Mouse (Mus musculus) colon, adult 2 months (tissue): Measurements from ENCODE around the gene Taf8. TPM values are rescaled to one million over a fixed set of nuclear protein-coding genes. Genes with fewer than 3 reads are reported as not detected.

Experiments used
- polyA plus RNA-seq: library from polyadenylated mRNA; depleted of rRNA; stranded (reverse); fragments of >200 nt; gene quantifications from 2 replicates; pipeline ENCODE4 v1.2.3, GENCODE M21; 2012; rRNA removed

The Taf8 gene
- polyA plus RNA-seq = 15.2 and 17.2 TPM in 2 replicates

GRCm38 (mm10) chr17:47501946-47502706 is at the start of gene Taf8:
Taf8 (minus strand) TSS chr17:47502292.

GRCm38 (mm10) chr17:47504941-47505346 is 2.9 kb upstream of the Taf8 start, which contains the start of gene Ccnd3:
Ccnd3 (plus strand) TSS chr17:47505051.

GRCm38 (mm10) chr17:47436907-47437547 is 65.1 kb downstream of the Taf8 start, which contains the start of gene 1700001C19Rik:
1700001C19Rik (minus strand) TSS chr17:47437376.

DNA sequence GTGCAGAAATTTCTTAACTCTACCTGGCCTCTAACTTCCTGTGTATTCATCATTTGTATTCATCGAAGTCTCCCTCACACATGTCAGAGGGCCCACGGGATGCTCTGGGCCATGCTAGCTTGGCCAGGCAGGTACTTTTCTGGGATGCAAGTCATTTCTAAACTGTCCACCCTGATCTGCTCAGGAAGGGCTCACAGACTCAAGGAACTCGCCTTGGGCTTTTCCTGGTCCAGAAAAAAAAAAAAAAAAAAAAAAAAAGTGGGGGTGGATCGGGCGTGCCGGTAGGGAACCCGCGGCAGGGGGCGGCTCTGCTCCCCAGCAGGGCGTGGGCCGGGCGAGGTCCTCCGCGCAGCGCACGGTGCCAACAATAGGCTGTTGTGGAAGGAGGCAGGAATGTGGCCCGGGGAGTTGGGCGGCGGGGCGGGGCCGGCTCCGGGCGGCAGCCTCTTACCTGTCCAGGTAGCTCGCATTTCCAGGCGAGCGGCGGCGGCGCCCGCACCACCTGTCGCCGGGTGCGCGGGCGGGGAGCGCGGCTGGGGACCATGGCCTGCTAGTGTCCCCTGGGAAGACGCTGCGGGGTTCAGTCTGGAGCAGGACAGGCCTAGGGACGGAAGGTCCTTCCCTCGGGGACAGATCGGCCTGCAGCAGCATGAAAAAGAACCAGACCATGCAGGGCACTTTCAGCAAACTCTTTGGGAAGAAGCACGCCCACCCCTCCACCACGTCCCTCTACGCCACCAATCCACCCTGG is 65.8 kb downstream of the Taf8 start, which contains the start of gene AI661453:
Gene AI661453, plus strand, starts transcription at position 460 of the 751 bp plus-strand sequence.

Other genes starting within 250 kb of the Taf8 start
- 19.3 and 22.7 TPM in 2 replicates for gene Mrps10, start 133.4 kb downstream of the Taf8 start, polyA plus RNA-seq
- gene Guca1b, start 116.9 kb downstream of the Taf8 start, polyA plus RNA-seq = 1.3 and 1.6 TPM in 2 replicates
- gene Guca1a, start 101.7 kb downstream of the Taf8 start, polyA plus RNA-seq = 4.0 and 4.8 TPM in 2 replicates
- gene AI661453, start 65.7 kb downstream of the Taf8 start, polyA plus RNA-seq = 9.9 and 13.6 TPM in 2 replicates
- 0.13 and 0.22 TPM in 2 replicates for gene 1700001C19Rik, start 64.9 kb downstream of the Taf8 start, polyA plus RNA-seq
- gene Ccnd3, start 2.8 kb upstream of the Taf8 start, polyA plus RNA-seq = 124 and 129 TPM in 2 replicates
- gene Bysl, start 109.2 kb upstream of the Taf8 start, polyA plus RNA-seq = 8.1 and 8.4 TPM in 2 replicates
- gene Med20, start 109.3 kb upstream of the Taf8 start, polyA plus RNA-seq = 16.6 and 19.9 TPM in 2 replicates
- gene Gm20517, start 109.3 kb upstream of the Taf8 start, polyA plus RNA-seq = 0.73 and 0.74 TPM in 2 replicates
- 8.9 and 11.0 TPM in 2 replicates for gene Usp49, start 128.4 kb upstream of the Taf8 start, polyA plus RNA-seq
- 75.5 and 81.0 TPM in 2 replicates for gene Tomm6, start 186.1 kb upstream of the Taf8 start, polyA plus RNA-seq
- gene Frs3, start 186.7 kb upstream of the Taf8 start, polyA plus RNA-seq = 13.0 and 15.1 TPM in 2 replicates
- gene Gm21981, start 192.2 kb upstream of the Taf8 start, polyA plus RNA-seq = 0.90 and 1.1 TPM in 2 replicates
- gene Prickle4, start 192.4 kb upstream of the Taf8 start, polyA plus RNA-seq = 2.8 and 3.4 TPM in 2 replicates
- gene Pgc, start 224.6 kb upstream of the Taf8 start, polyA plus RNA-seq = 0.43 and 0.95 TPM in 2 replicates
- gene Tfeb, start 234.7 kb upstream of the Taf8 start, polyA plus RNA-seq = 50.1 and 54.3 TPM in 2 replicates